Mouse (Mus musculus): ENCODE results near the gene Coq8a.

GRCm38 (mm10) chr1:180188951-180189350, 10.5 kb downstream of the Coq8a start:
- TF ChIP-seq CTCF (IDR thresholded peaks at IDR 0.05; ENCODE audit: insufficient read depth, low read length) (no peak), POLR2A (IDR thresholded peaks at IDR 0.05; ENCODE audit: borderline replicate concordance, extremely low read depth, low read depth, low read length) (no peak)

Data from lung, adult 2 months (tissue).